Mouse (Mus musculus) spleen, adult 2 months (tissue): ENCODE data around the gene Asic2.

Experiments used
- CTCF ChIP-seq: fragments of 200-500 bp; IDR thresholded peaks from 2 replicates; pipeline ENCODE4 v1.5.1; 2011; ENCODE audit warnings: mild to moderate bottlenecking, inconsistent platforms; ENCODE audit not compliant: insufficient read depth, insufficient read length, insufficient replicate concordance; ENCODE audit errors: extremely low read depth
- POLR2A ChIP-seq: fragments of 200-500 bp; IDR thresholded peaks from 2 replicates; pipeline ENCODE4 v1.6.1; 2011; ENCODE audit warnings: low read depth, low read length, inconsistent platforms

GRCm38 (mm10) chr11:81361040-81361439 lies 607.2 kb downstream of the Asic2 start:
- TF ChIP-seq POLR2A, result no peak
- no peak for TF ChIP-seq CTCF
